Mouse (Mus musculus): Measurements from ENCODE around the gene Tial1. TPM values are rescaled to one million over a fixed set of nuclear protein-coding genes. Genes with fewer than 3 reads are reported as not detected.
A peak's percentile ranks its signal among the peaks of the same experiment; 100 is the strongest.

The Tial1 gene
- polyA plus RNA-seq, 2 experiments: 15.2 to 55.3 TPM

- ATAC-seq (ENCODE audit: insufficient read depth): peak; percentile 40; the same call in 1 of the 2 replicates
- H3K36me3 ChIP-seq (replicated peaks; ENCODE audit: control insufficient read depth, insufficient read depth, low read depth): peaks cover 4% of the 10 kb centered on the region; the same call in 1 of the 2 replicates
- TF ChIP-seq EP300 (IDR thresholded peaks at IDR 0.05; ENCODE audit: low read depth): no peak
- TF ChIP-seq CTCF (IDR thresholded peaks at IDR 0.05; ENCODE audit: low read depth): no peak
- peak overlapping the region; percentile 23; the same call in 1 of the 2 replicates for H3K9ac ChIP-seq (replicated peaks)
- no peak for DNase-seq (ENCODE audit: low read depth in 3 of 3, low spot score in 3 of 3)
- no peaks in the 10 kb centered on the region for H3K27me3 ChIP-seq (ENCODE audit: control insufficient read depth, insufficient read depth, low read length)
- H3K4me3 ChIP-seq (ENCODE audit: insufficient read depth in 1 of 2, low read depth in 2 of 2, low read length in 2 of 2): no peak overlapping the region
- WGBS (ENCODE audit: insufficient replicate concordance): 29% methylated on average over 10 of the region's 10 CpGs
- peak overlapping the region; percentile 64 for H3K27ac ChIP-seq
- no peaks in the 10 kb centered on the region for H3K9me3 ChIP-seq (ENCODE audit: control insufficient read depth, low read length)
- peak overlapping the region; percentile 26 for H3K4me2 ChIP-seq (ENCODE audit: low read depth)
- H3K4me1 ChIP-seq (replicated peaks; ENCODE audit: control insufficient read depth in 2 of 2, insufficient read depth in 2 of 2, low read length in 1 of 2): peaks cover 35 to 50% of the 10 kb centered on the region in 2 experiments
Measured at GRCm38 (mm10) chr7:128403128-128403527, 58.4 kb downstream of the Tial1 start.

- ATAC-seq (ENCODE audit: insufficient read depth): peak; percentile 39; the same call in 1 of the 2 replicates
- DNase-seq (ENCODE audit: low read depth in 3 of 3, low spot score in 3 of 3): no peak
- no peak for TF ChIP-seq EP300 (IDR thresholded peaks at IDR 0.05; ENCODE audit: low read depth)
- TF ChIP-seq CTCF (IDR thresholded peaks at IDR 0.05; ENCODE audit: low read depth): no peak
- Histone ChIP-seq H3K36me3 (replicated peaks; ENCODE audit: control insufficient read depth, insufficient read depth, low read depth) (peaks cover 4% of the 10 kb centered on the region; the same call in 1 of the 2 replicates), H3K4me3 (ENCODE audit: insufficient read depth in 1 of 2, low read depth in 2 of 2, low read length in 2 of 2) (no peak overlapping the region), H3K9me3 (ENCODE audit: control insufficient read depth, low read length) (no peaks in the 10 kb centered on the region), H3K4me2 (ENCODE audit: low read depth) (peak overlapping the region; percentile 26), H3K27ac (peak overlapping the region; percentile 64), H3K27me3 (ENCODE audit: control insufficient read depth, insufficient read depth, low read length) (no peaks in the 10 kb centered on the region), H3K4me1 (replicated peaks; ENCODE audit: control insufficient read depth in 2 of 2, insufficient read depth in 2 of 2, low read length in 1 of 2) (peaks cover 35 to 55% of the 10 kb centered on the region in 2 experiments), H3K9ac (replicated peaks) (0 out of 2 replicates have a peak overlapping the region, but pooled peaks have one; percentile 23)
- 48% methylated on average over 8 of the region's 8 CpGs for WGBS (ENCODE audit: insufficient replicate concordance)
Measured at GRCm38 (mm10) chr7:128402577-128402976, 58.9 kb downstream of the Tial1 start.

- WGBS (ENCODE audit: insufficient replicate concordance): 4% methylated on average over 4 of the region's 4 CpGs
- H3K4me1 ChIP-seq (replicated peaks; ENCODE audit: control insufficient read depth in 2 of 2, insufficient read depth in 2 of 2, low read length in 1 of 2): peaks cover 28 to 52% of the 10 kb centered on the region in 2 experiments
- TF ChIP-seq CTCF (IDR thresholded peaks at IDR 0.05; ENCODE audit: low read depth) (no peak), EP300 (IDR thresholded peaks at IDR 0.05; ENCODE audit: low read depth) (peak; percentile 95)
- H3K36me3 ChIP-seq (replicated peaks; ENCODE audit: control insufficient read depth, insufficient read depth, low read depth): peaks cover 4% of the 10 kb centered on the region; the same call in 1 of the 2 replicates
- no peaks in the 10 kb centered on the region for H3K9me3 ChIP-seq (ENCODE audit: control insufficient read depth, low read length)
- ATAC-seq (ENCODE audit: insufficient read depth): peak; percentile 88
- no peak overlapping the region; the same call in 1 of the 2 replicates for H3K9ac ChIP-seq (replicated peaks)
- peak overlapping the region; percentile 65 for H3K27ac ChIP-seq
- peak overlapping the region; percentile 43 for H3K4me2 ChIP-seq (ENCODE audit: low read depth)
- peak; percentile 53 to 63 (median 53) for DNase-seq (ENCODE audit: low read depth in 3 of 3, low spot score in 3 of 3)
- H3K27me3 ChIP-seq (ENCODE audit: control insufficient read depth, insufficient read depth, low read length): no peaks in the 10 kb centered on the region
- no peak overlapping the region for H3K4me3 ChIP-seq (ENCODE audit: insufficient read depth in 1 of 2, low read depth in 2 of 2, low read length in 2 of 2)
Measured at GRCm38 (mm10) chr7:128398664-128399063, 62.9 kb downstream of the Tial1 start.

- ATAC-seq (ENCODE audit: insufficient read depth) (no peak), DNase-seq (ENCODE audit: low read depth in 3 of 3, low spot score in 3 of 3) (no peak)
- no peak overlapping the region for H3K4me2 ChIP-seq (ENCODE audit: low read depth)
- H3K9ac ChIP-seq (replicated peaks): no peak overlapping the region
- H3K36me3 ChIP-seq (replicated peaks; ENCODE audit: control insufficient read depth, insufficient read depth, low read depth): peaks cover 4% of the 10 kb centered on the region; the same call in 1 of the 2 replicates
- no peak overlapping the region for H3K4me3 ChIP-seq (ENCODE audit: insufficient read depth in 1 of 2, low read depth in 2 of 2, low read length in 2 of 2)
- no peak for TF ChIP-seq CTCF (IDR thresholded peaks at IDR 0.05; ENCODE audit: low read depth)
- H3K27ac ChIP-seq: no peak overlapping the region
- H3K9me3 ChIP-seq (ENCODE audit: control insufficient read depth, low read length): no peaks in the 10 kb centered on the region
- WGBS (ENCODE audit: insufficient replicate concordance): 44% methylated on average over 2 of the region's 2 CpGs
- peaks cover 27 to 55% of the 10 kb centered on the region in 2 experiments for H3K4me1 ChIP-seq (replicated peaks; ENCODE audit: control insufficient read depth in 2 of 2, insufficient read depth in 2 of 2, low read length in 1 of 2)
- H3K27me3 ChIP-seq (ENCODE audit: control insufficient read depth, insufficient read depth, low read length): no peaks in the 10 kb centered on the region
Measured at GRCm38 (mm10) chr7:128397066-128397465, 64.5 kb downstream of the Tial1 start.

DNA sequence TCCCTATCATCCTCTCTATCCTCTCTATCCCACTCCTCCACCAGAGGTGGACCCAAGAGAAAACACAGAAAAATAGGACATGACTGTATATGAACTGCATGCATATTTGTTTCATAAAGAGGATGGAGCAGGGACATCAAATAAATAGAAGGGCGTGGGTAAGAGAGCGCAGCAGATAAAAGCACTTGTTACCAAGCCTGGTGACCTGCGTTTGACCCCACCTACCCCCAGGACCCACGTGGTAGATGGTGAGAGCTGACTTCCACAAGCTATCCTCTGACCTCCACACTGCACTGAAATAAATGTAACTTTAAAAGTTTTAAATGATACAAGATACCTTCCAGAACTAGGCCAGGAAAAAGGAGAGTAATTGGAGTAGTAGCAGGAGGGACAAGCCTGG, 67.8 kb downstream of the Tial1 start:
- Histone ChIP-seq H3K27me3 (ENCODE audit: control insufficient read depth, insufficient read depth, low read length) (no peaks in the 10 kb centered on the region), H3K9ac (replicated peaks) (no peak overlapping the region), H3K4me3 (ENCODE audit: insufficient read depth in 1 of 2, low read depth in 2 of 2, low read length in 2 of 2) (no peak overlapping the region), H3K27ac (no peak overlapping the region), H3K9me3 (ENCODE audit: control insufficient read depth, low read length) (no peaks in the 10 kb centered on the region), H3K4me1 (replicated peaks; ENCODE audit: control insufficient read depth in 2 of 2, insufficient read depth in 2 of 2, low read length in 1 of 2) (peaks cover 33 to 71% of the 10 kb centered on the region in 2 experiments), H3K4me2 (ENCODE audit: low read depth) (no peak overlapping the region), H3K36me3 (replicated peaks; ENCODE audit: control insufficient read depth, insufficient read depth, low read depth) (no peaks in the 10 kb centered on the region)
- TF ChIP-seq CTCF (IDR thresholded peaks at IDR 0.05; ENCODE audit: low read depth) (no peak), EP300 (IDR thresholded peaks at IDR 0.05; ENCODE audit: low read depth) (no peak)
- DNase-seq (ENCODE audit: low read depth in 3 of 3, low spot score in 3 of 3) (no peak), ATAC-seq (ENCODE audit: insufficient read depth) (no peak)
- WGBS (ENCODE audit: insufficient replicate concordance): 31% methylated on average over 4 of the region's 4 CpGs
